Mouse (Mus musculus) hindbrain, embryonic 10.5 days (tissue): ENCODE results near the gene Foxc2. TPM values are rescaled to one million over a fixed set of nuclear protein-coding genes. Genes with fewer than 3 reads are reported as not detected.
A peak's percentile ranks its signal among the peaks of the same experiment; 100 is the strongest.

Experiments used
- DNase-seq: peaks from one replicate; pipeline ENCODE4 v3.0.0-alpha.2; 2017; ENCODE audit warnings: low spot score
- H3K27ac ChIP-seq: fragments of 300-500 bp; sonication (generic); 2 replicates; pipeline ENCODE4 v1.5.1; 2016; ENCODE audit warnings: mild to moderate bottlenecking, moderate library complexity
- H3K27me3 ChIP-seq: fragments of 300-500 bp; sonication (generic); 2 replicates; pipeline ENCODE4 v1.6.1; 2016; ENCODE audit warnings: mild to moderate bottlenecking; ENCODE audit not compliant: poor library complexity, insufficient read depth, severe bottlenecking
- H3K36me3 ChIP-seq: fragments of 300-500 bp; sonication (generic); 2 replicates; pipeline ENCODE4 v1.6.1; 2016; ENCODE audit warnings: mild to moderate bottlenecking, moderate library complexity
- H3K4me1 ChIP-seq: fragments of 300-500 bp; sonication (generic); replicated peaks from 2 replicates; pipeline ENCODE4 v1.6.1; 2016; ENCODE audit warnings: mild to moderate bottlenecking
- H3K4me3 ChIP-seq: fragments of 300-500 bp; sonication (generic); 2 replicates; pipeline ENCODE4 v1.5.1; 2016; ENCODE audit warnings: mild to moderate bottlenecking, moderate library complexity
- H3K9me3 ChIP-seq: fragments of 300-500 bp; sonication (generic); 2 replicates; pipeline ENCODE4 v1.6.1; 2016; ENCODE audit warnings: mild to moderate bottlenecking, moderate library complexity
- WGBS: fragments of 180-500 bp; shearing (Covaris S2); methylation state at CpG from one replicate; pipeline ENCODE4 v1.1.7; 2016; 5-methylcytosine and 5-hydroxymethylcytosine counted together
- polyA plus RNA-seq: library from polyadenylated mRNA; unstranded; fragments of >200 nt; fragmentation: Nextera tagmentation; extraction: Ambion mirVana; gene quantifications from 2 replicates; pipeline ENCODE4 v1.2.1, GENCODE M21; 2016

The Foxc2 gene
- polyA plus RNA-seq, 1 experiment from 2014 or later, result 13.7 TPM

DNA sequence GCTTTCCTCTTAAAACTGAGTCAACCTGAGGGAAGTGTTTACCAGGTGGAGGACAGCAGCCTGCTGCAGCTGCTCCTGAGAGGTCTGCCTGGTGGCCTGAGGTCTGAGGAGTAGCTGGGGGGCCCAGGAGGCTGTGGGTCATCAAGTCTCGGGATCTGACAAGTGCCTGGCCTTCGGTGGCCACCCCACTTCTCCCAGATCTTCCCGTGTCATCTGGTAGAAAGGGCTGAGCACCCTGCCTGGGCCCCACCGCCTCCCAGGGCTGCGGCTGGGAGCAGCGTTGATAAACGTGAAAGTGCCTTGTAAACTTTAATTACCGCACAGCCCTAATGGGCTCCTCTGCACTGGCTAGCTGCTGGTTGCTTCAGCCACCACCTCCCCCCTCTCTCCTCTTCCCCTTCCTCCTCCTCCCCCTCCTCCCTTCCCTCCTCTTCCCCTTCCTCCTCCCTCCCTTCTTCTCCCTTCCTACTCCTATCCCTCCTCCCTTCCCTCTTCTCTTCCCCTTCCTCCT, 32.7 kb downstream of the Foxc2 start:
- DNase-seq, result no peak
- Histone ChIP-seq H3K4me3 (no peak overlapping the region), H3K27ac (no peak overlapping the region), H3K36me3 (no peaks in the 10 kb centered on the region), H3K27me3 (peaks cover 30% of the 10 kb centered on the region), H3K4me1 (0 out of 2 replicates have a peak, but pooled peaks cover 6% of the 10 kb centered on the region), H3K9me3 (no peaks in the 10 kb centered on the region)
- WGBS, result 48% methylated on average over 8 of the region's 8 CpGs

DNA sequence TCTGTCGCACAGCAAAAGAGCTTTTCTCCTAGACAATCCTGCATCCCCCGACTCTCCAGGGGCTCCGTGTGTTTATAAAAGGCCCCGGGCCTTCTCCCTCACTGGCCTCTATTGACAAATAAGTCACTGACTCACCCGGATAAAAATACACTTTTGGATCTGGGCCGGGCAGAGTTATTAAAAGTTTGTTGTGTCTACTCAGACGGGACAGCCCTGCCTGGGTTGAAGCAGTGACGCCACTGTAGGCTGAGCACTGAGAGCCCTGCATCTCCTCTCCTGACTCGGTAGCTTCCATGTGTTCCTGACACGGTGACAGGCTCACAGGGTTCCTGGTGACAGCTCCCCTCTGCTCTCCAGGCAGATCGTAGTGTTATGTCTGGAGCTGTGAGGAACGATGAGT, 36.4 kb downstream of the Foxc2 start:
- 66% methylated on average over 12 of the region's 12 CpGs for WGBS

DNA sequence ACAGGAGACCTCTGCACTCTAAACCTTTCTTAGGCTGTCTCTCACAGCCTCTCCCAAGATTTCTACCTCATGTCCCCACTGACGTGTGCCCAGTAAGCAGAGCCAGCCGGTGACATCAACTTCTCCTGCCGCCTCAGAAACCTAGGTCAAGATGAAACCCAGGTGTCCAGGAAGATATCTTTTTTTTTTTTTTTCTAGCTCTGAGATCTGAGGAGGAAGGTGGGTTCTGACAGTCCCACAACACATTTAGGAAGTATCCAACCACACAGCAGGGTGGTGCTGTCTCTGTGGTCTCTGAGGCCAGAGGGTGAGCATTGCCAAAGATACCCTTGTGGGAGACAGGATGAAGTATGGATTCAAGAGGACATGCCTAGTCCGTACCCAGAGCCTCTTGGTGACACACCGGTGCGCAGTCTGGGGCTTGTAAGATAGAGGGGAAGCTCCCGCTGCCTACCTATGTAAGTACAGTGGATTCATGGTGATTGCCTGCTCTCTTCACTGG, 41.1 kb downstream of the Foxc2 start:
- Histone ChIP-seq H3K36me3 (no peaks in the 10 kb centered on the region), H3K27ac (no peak overlapping the region), H3K9me3 (no peaks in the 10 kb centered on the region), H3K4me1 (0 out of 2 replicates have a peak, but pooled peaks cover 3% of the 10 kb centered on the region), H3K4me3 (no peak overlapping the region), H3K27me3 (peaks cover 6% of the 10 kb centered on the region; the same call in 1 of the 2 replicates)
- 91% methylated on average over 7 of the region's 7 CpGs for WGBS
- no peak for DNase-seq

More for the DNA sequence above, 36.4 kb downstream of the Foxc2 start:
- 0 out of 2 replicates have a peak, but pooled peaks cover 6% of the 10 kb centered on the region for H3K4me1 ChIP-seq
- no peaks in the 10 kb centered on the region for H3K9me3 ChIP-seq
- H3K4me3 ChIP-seq, result no peak overlapping the region
- no peak for DNase-seq
- no peak overlapping the region for H3K27ac ChIP-seq
- H3K36me3 ChIP-seq, result no peaks in the 10 kb centered on the region
- H3K27me3 ChIP-seq, result peaks cover 26% of the 10 kb centered on the region

DNA sequence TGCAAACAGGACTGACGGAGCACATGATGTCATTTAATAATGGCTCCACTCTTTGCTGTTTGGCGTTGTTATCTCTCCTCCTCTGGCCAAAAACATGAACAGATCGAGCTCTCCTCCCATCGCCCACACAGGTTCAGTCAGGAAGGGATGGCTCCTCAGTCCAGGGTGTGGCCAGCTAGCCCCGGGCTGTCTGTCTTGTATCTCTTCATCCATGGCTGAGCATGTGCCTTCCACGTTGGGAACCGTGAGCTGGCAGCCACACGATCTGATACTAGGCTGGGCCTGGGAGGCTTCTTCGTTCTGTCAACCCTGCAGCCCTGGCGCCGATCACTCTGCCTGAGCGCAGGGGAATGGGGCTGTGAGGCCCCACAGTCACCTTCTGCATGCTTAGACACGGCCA, 42.8 kb downstream of the Foxc2 start:
- H3K9me3 ChIP-seq, result no peaks in the 10 kb centered on the region
- no peak for DNase-seq
- H3K36me3 ChIP-seq, result no peaks in the 10 kb centered on the region
- H3K4me3 ChIP-seq, result no peak overlapping the region
- peaks cover 3% of the 10 kb centered on the region; the same call in 1 of the 2 replicates for H3K4me1 ChIP-seq
- 86% methylated on average over 13 of the region's 13 CpGs for WGBS
- 0 out of 2 replicates have a peak overlapping the region, but pooled peaks have one; percentile 2 for H3K27ac ChIP-seq
- H3K27me3 ChIP-seq, result peaks cover 10% of the 10 kb centered on the region; the same call in 1 of the 2 replicates

DNA sequence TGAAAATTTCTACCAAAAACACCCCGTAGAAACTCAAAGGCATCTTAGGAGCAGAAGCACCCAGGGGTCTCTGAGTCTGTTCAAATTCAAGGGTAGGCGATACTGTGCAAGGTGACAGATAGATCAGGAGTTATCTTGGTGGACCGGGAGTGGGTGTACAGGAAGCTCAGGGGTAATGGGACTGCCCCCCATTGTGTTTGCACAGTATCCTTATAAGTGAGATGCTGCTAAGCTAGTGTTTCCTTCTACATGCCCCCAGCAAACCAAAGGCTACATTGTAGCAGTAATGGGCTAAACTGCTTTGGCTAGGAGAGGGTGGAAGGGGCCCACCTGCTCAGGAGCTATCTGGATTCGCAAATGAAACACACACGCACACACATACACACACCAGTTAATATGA, 45.5 kb downstream of the Foxc2 start:
- H3K36me3 ChIP-seq, result no peaks in the 10 kb centered on the region
- no peak for DNase-seq

DNA sequence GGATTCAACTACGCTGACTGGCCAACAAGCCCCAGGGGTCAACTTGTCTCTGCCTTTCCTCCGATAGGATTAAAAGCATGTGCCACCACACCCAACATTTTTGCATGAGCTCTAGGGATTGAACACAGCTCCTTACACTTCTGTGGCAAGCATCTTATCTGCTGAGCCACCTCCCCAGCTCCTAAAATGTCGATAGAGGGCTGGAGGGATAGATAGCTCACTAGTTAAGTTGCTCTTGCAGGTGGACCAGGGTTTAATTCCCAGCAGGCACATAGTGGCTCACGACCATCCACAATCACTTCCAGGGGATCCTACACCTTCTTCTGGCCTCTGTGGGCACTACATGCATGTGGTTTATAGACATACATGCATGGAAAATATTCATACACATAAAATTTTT, 46.4 kb downstream of the Foxc2 start:
- WGBS, result 73% methylated on average over 4 of the region's 4 CpGs
- H3K27ac ChIP-seq, result no peak overlapping the region
- H3K27me3 ChIP-seq, result peaks cover 10% of the 10 kb centered on the region; the same call in 1 of the 2 replicates
- no peak overlapping the region for H3K4me3 ChIP-seq
- H3K36me3 ChIP-seq, result no peaks in the 10 kb centered on the region
- DNase-seq, result no peak
- H3K9me3 ChIP-seq, result no peaks in the 10 kb centered on the region
- H3K4me1 ChIP-seq, result peaks cover 22% of the 10 kb centered on the region

More for the DNA sequence above, 45.5 kb downstream of the Foxc2 start:
- Histone ChIP-seq H3K9me3 (no peaks in the 10 kb centered on the region), H3K27me3 (peaks cover 10% of the 10 kb centered on the region; the same call in 1 of the 2 replicates), H3K4me1 (peaks cover 16% of the 10 kb centered on the region), H3K4me3 (no peak overlapping the region), H3K27ac (no peak overlapping the region)
- WGBS, result 95% methylated on average over 5 of the region's 5 CpGs

DNA sequence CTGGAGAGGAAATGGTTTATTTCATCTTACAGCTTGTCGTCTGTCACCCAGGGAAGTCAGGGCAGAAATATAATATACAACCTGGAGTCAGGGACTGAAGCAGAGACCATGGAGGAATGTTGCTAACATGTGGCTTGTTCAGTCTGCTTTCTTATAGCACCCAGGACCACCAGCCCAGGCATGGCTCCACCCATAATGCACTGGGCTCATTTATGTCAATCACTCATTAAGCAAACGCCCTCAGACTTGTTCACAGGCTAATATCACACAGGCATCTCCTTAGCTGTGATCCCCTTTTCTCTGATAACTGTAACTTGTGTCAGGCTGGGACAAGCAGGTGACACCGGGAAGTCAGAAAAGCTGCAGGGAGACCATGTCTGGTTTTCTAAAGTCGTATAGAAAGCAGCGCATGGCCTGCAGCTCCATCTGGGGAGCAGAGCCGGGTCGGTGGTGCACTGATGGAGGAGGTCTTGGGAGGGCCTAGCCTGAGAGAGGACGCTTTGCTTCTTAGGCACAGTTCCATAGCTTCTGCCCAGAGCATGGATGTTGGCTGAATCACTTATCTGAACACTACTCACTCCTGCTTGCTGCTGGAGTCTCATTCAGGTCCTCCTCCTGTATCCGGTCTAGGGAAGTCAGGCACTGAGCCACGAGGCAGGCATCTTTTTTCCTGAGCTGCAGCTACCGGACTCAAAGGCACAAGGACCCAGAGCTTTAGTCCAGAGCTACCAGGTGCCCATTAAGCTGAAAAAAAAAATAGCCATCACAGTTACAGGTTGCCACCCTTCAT, 47.1 kb downstream of the Foxc2 start:
- Histone ChIP-seq H3K4me3 (no peak overlapping the region), H3K27ac (no peak overlapping the region; the same call in 1 of the 2 replicates), H3K27me3 (peaks cover 13% of the 10 kb centered on the region; the same call in 1 of the 2 replicates), H3K4me1 (peaks cover 28% of the 10 kb centered on the region), H3K36me3 (no peaks in the 10 kb centered on the region), H3K9me3 (no peaks in the 10 kb centered on the region)
- no peak for DNase-seq
- WGBS, result 82% methylated on average over 11 of the region's 11 CpGs

DNA sequence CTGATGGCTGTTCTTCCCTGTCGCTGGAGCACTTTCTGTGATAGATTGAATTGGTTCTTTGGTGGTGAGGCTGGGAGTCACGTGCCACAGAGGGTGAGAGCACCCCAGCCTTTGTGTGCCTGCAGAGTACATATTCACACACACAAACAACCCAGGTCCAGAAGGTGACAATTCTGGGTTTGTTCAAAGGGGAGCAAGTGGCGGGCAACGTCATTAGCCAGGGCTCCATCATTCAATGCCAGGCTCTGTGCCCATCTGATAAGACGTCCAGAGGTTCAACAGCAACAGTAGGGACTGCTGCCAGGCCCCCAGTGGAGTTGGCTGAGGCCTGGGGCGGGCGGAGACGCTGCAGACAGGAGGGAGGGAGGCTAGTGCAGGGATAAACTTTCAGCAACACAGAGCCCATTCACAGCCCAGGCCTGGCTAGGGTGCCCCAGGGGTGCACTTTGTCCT, 48.1 kb downstream of the Foxc2 start:
- H3K27me3 ChIP-seq, result peaks cover 9% of the 10 kb centered on the region; the same call in 1 of the 2 replicates
- H3K4me1 ChIP-seq, result peaks cover 30% of the 10 kb centered on the region
- 59% methylated on average over 8 of the region's 8 CpGs for WGBS
- no peak for DNase-seq
- H3K9me3 ChIP-seq, result no peaks in the 10 kb centered on the region
- H3K36me3 ChIP-seq, result no peaks in the 10 kb centered on the region
- no peak overlapping the region for H3K27ac ChIP-seq
- no peak overlapping the region for H3K4me3 ChIP-seq

DNA sequence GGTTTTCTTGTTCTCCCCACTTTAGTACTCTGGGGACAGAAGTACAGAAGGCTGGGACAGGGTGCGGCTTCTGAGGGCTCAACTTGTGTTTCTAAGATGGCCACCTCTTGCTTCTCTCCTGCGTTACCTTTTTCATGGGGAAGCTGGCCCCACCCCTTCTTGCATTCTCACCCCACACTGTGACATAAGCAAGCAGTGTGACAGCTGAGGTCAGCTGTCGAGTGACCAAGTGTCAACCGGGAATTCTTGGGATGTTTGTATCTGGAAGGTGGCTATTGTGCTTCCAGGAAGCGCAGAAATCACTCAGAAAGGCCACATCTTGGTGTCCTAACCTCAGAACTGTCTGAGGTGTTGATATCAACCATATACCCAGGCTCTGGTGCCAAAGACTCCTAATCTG, 52.1 kb downstream of the Foxc2 start:
- Histone ChIP-seq H3K4me1 (peaks cover 59% of the 10 kb centered on the region), H3K9me3 (no peaks in the 10 kb centered on the region), H3K4me3 (no peak overlapping the region), H3K27me3 (0 out of 2 replicates have a peak, but pooled peaks cover 5% of the 10 kb centered on the region), H3K27ac (no peak overlapping the region), H3K36me3 (no peaks in the 10 kb centered on the region)
- WGBS, result 61% methylated on average over 5 of the region's 5 CpGs
- DNase-seq, result no peak

Other genes with a start within 250 kb of the Foxc2 start
- gene Foxf1, start 31.8 kb upstream of the Foxc2 start, polyA plus RNA-seq, result 3.9 and 4.9 TPM in 2 replicates
- 60.5 and 68.2 TPM in 2 replicates for gene Mthfsd, start 7.8 kb upstream of the Foxc2 start, polyA plus RNA-seq
- gene Foxl1, start 11.8 kb downstream of the Foxc2 start, polyA plus RNA-seq, result 1.6 and 3.5 TPM in 2 replicates